Mouse (Mus musculus) MEL (cell line): ENCODE data around the gene Crocc.

Source experiments
- BHLHE40 ChIP-seq: IDR thresholded peaks from 2 replicates; pipeline ENCODE4 v1.6.1; 2012; ENCODE audit warnings: low read depth, mild to moderate bottlenecking, inconsistent platforms, low read length, improper control_type of control experiment, borderline replicate concordance
- CTCF ChIP-seq, 3 experiments: IDR thresholded peaks in 2 of 3; conservative IDR thresholded peaks in 1 of 3; 2 replicates each; pipeline ENCODE4 v1.5.1; 2011 to 2012; ENCODE audit warnings: low read length in 3 of 3, low read depth in 2 of 3, mild to moderate bottlenecking in 2 of 3, improper control_type of control experiment in 1 of 3, inconsistent platforms in 1 of 3, mixed read lengths in 1 of 3, moderate library complexity in 1 of 3; ENCODE audit not compliant: control insufficient read depth in 1 of 3, insufficient read depth in 1 of 3, poor library complexity in 1 of 3, severe bottlenecking in 1 of 3
- EP300 ChIP-seq, 2 experiments: IDR thresholded peaks; 2 replicates each; pipeline ENCODE4 v1.6.1; 2011; ENCODE audit warnings: improper control_type of control experiment in 2 of 2, low read length in 2 of 2, low read depth in 1 of 2, mild to moderate bottlenecking in 1 of 2
- HCFC1 ChIP-seq: IDR thresholded peaks from 2 replicates; pipeline ENCODE4 v1.6.1; 2012; ENCODE audit warnings: low read depth, mild to moderate bottlenecking, inconsistent platforms, low read length, improper control_type of control experiment, moderate library complexity
- MAX ChIP-seq: IDR thresholded peaks from 2 replicates; pipeline ENCODE4 v1.6.1; 2011; ENCODE audit warnings: low read length, improper control_type of control experiment
- MEF2A ChIP-seq: IDR thresholded peaks from 2 replicates; pipeline ENCODE4 v1.6.1; 2014; ENCODE audit warnings: low read depth, mild to moderate bottlenecking, inconsistent platforms, low read length, improper control_type of control experiment; ENCODE audit not compliant: poor library complexity, insufficient replicate concordance, severe bottlenecking; ENCODE audit errors: extremely low read depth
- MYC ChIP-seq: IDR thresholded peaks from 2 replicates; pipeline ENCODE4 v1.6.1; 2011; ENCODE audit warnings: low read depth, mild to moderate bottlenecking, low read length, improper control_type of control experiment, moderate library complexity
- NELFE ChIP-seq: IDR thresholded peaks from 2 replicates; pipeline ENCODE4 v1.6.1; 2011; ENCODE audit warnings: low read depth, low read length, improper control_type of control experiment
- POLR2A ChIP-seq, 2 experiments: IDR thresholded peaks; 2 replicates each; pipeline ENCODE4 v1.6.1; 2011 to 2012; ENCODE audit warnings: low read length in 2 of 2, mild to moderate bottlenecking in 2 of 2, control low read depth in 1 of 2, improper control_type of control experiment in 1 of 2, low read depth in 1 of 2, moderate library complexity in 1 of 2; ENCODE audit not compliant: control insufficient read depth in 1 of 2, insufficient read depth in 1 of 2, poor library complexity in 1 of 2
- TBP ChIP-seq: IDR thresholded peaks from 2 replicates; pipeline ENCODE4 v1.8.0; 2011; ENCODE audit warnings: low read depth, low read length, improper control_type of control experiment
- ZC3H11A ChIP-seq: IDR thresholded peaks from 2 replicates; pipeline ENCODE4 v1.6.1; 2012; ENCODE audit warnings: low read depth, mild to moderate bottlenecking, inconsistent platforms, low read length, improper control_type of control experiment
- ZNF384 ChIP-seq: IDR thresholded peaks from 2 replicates; pipeline ENCODE4 v1.6.1; 2012; ENCODE audit warnings: low read depth, mild to moderate bottlenecking, inconsistent platforms, low read length, improper control_type of control experiment

- TF ChIP-seq MYC, result no peak
- no peak for TF ChIP-seq MEF2A
- no peak for TF ChIP-seq EP300 (IDR thresholded peaks at IDR 0.05; ENCODE audit: low read depth in 1 of 2, low read length in 2 of 2)
- TF ChIP-seq CTCF (IDR thresholded peaks at IDR 0.05 in 2 of 3, conservative IDR thresholded peaks at IDR 0.05 in 1 of 3; ENCODE audit: control insufficient read depth in 1 of 3, insufficient read depth in 1 of 3, low read depth in 2 of 3, low read length in 3 of 3, poor library complexity in 1 of 3, severe bottlenecking in 1 of 3), result no peak
- TF ChIP-seq HCFC1, result no peak
- TF ChIP-seq NELFE, result no peak
- TF ChIP-seq ZNF384, result no peak
- TF ChIP-seq ZC3H11A, result no peak
- no peak for TF ChIP-seq TBP
- TF ChIP-seq BHLHE40, result no peak
- no peak; a peak in 1 of 4 replicates for TF ChIP-seq POLR2A (IDR thresholded peaks at IDR 0.05; ENCODE audit: control insufficient read depth in 1 of 2, insufficient read depth in 1 of 2, low read depth in 1 of 2, low read length in 2 of 2, poor library complexity in 1 of 2)
- TF ChIP-seq MAX, result no peak
Measured at GRCm38 (mm10) chr4:140977278-140977677, 83.1 kb downstream of the Crocc start.
